Mouse (Mus musculus) neural tube, embryonic 13.5 days (tissue): Measurements from ENCODE around the gene Tbc1d30. TPM values are rescaled to one million over a fixed set of nuclear protein-coding genes. Genes with fewer than 3 reads are reported as not detected.

Experiments used
- ATAC-seq: fragments of 200-750 bp; cut with Nextera tagmentation; 2 replicates; pipeline ENCODE4 v1.8.0; 2017; ENCODE audit warnings: low read depth, mild to moderate bottlenecking, moderate TSS enrichment, moderate library complexity
- H3K27ac ChIP-seq: fragments of 300-500 bp; sonication (generic); replicated peaks from 2 replicates; pipeline ENCODE4 v1.5.1; 2015; ENCODE audit warnings: moderate library complexity, mild to moderate bottlenecking, inconsistent platforms
- H3K27me3 ChIP-seq: fragments of 300-500 bp; sonication (generic); 2 replicates; pipeline ENCODE4 v1.6.1; 2015; ENCODE audit warnings: mild to moderate bottlenecking, inconsistent platforms
- H3K36me3 ChIP-seq: fragments of 300-500 bp; sonication (generic); 2 replicates; pipeline ENCODE4 v1.6.1; 2015; ENCODE audit warnings: mild to moderate bottlenecking, inconsistent platforms
- H3K4me1 ChIP-seq: fragments of 300-500 bp; sonication (generic); replicated peaks from 2 replicates; pipeline ENCODE4 v1.6.1; 2015; ENCODE audit warnings: inconsistent platforms
- H3K4me2 ChIP-seq: fragments of 300-500 bp; sonication (generic); 2 replicates; pipeline ENCODE4 v1.6.1; 2015; ENCODE audit warnings: inconsistent platforms, mild to moderate bottlenecking, moderate library complexity
- H3K4me3 ChIP-seq: fragments of 300-500 bp; sonication (generic); 2 replicates; pipeline ENCODE4 v1.5.1; 2015; ENCODE audit warnings: mild to moderate bottlenecking, inconsistent platforms
- H3K9ac ChIP-seq: fragments of 300-500 bp; sonication (generic); 2 replicates; pipeline ENCODE4 v1.6.1; 2015; ENCODE audit warnings: moderate library complexity, mild to moderate bottlenecking, inconsistent platforms
- H3K9me3 ChIP-seq: fragments of 300-500 bp; sonication (generic); 2 replicates; pipeline ENCODE4 v1.6.1; 2016; ENCODE audit warnings: inconsistent platforms
- WGBS: fragments of 180-500 bp; shearing (Covaris S2); methylation state at CpG from one replicate; pipeline ENCODE4 v1.1.7; 2015; 5-methylcytosine and 5-hydroxymethylcytosine counted together
- polyA plus RNA-seq: library from polyadenylated mRNA; unstranded; fragments of >200 nt; fragmentation: Nextera tagmentation; extraction: Ambion mirVana; gene quantifications from 2 replicates; pipeline ENCODE4 v1.2.1, GENCODE M21; 2015

Gene Tbc1d30
- polyA plus RNA-seq, 1 experiment from 2014 or later: 14.3 TPM

- Histone ChIP-seq H3K4me3 (no peak overlapping the region), H3K4me1 (no peaks in the 10 kb centered on the region), H3K27me3 (peaks cover 7% of the 10 kb centered on the region; the same call in 1 of the 2 replicates), H3K36me3 (no peaks in the 10 kb centered on the region), H3K9ac (no peak overlapping the region), H3K4me2 (no peak overlapping the region), H3K9me3 (peaks cover 10% of the 10 kb centered on the region; the same call in 1 of the 2 replicates), H3K27ac (no peak overlapping the region)
- ATAC-seq: no peak
- 78% methylated on average over 15 of the region's 15 CpGs for WGBS
Observed at GRCm38 (mm10) chr10:121228422-121228953, 122.6 kb downstream of the Tbc1d30 start.

- Histone ChIP-seq H3K36me3 (no peaks in the 10 kb centered on the region), H3K27me3 (peaks cover 7% of the 10 kb centered on the region; the same call in 1 of the 2 replicates), H3K9ac (no peak overlapping the region), H3K4me1 (no peaks in the 10 kb centered on the region), H3K4me3 (no peak overlapping the region), H3K27ac (no peak overlapping the region), H3K4me2 (no peak overlapping the region), H3K9me3 (peaks cover 10% of the 10 kb centered on the region; the same call in 1 of the 2 replicates)
- no peak for ATAC-seq
- WGBS: 28% methylated on average over 16 of the region's 16 CpGs
Observed at GRCm38 (mm10) chr10:121227988-121228409, 123.1 kb downstream of the Tbc1d30 start.

- no peak overlapping the region for H3K9ac ChIP-seq
- peaks cover 7% of the 10 kb centered on the region; the same call in 1 of the 2 replicates for H3K27me3 ChIP-seq
- no peak overlapping the region for H3K4me2 ChIP-seq
- no peak for ATAC-seq
- 86% methylated on average over 5 of the region's 5 CpGs for WGBS
- H3K36me3 ChIP-seq: no peaks in the 10 kb centered on the region
- H3K4me3 ChIP-seq: no peak overlapping the region
- no peak overlapping the region for H3K27ac ChIP-seq
- no peaks in the 10 kb centered on the region for H3K4me1 ChIP-seq
- peaks cover 10% of the 10 kb centered on the region; the same call in 1 of the 2 replicates for H3K9me3 ChIP-seq
Observed at GRCm38 (mm10) chr10:121227403-121227802, 123.7 kb downstream of the Tbc1d30 start.

- no peak overlapping the region for H3K4me3 ChIP-seq
- no peak overlapping the region for H3K9ac ChIP-seq
- peaks cover 7% of the 10 kb centered on the region; the same call in 1 of the 2 replicates for H3K27me3 ChIP-seq
- H3K4me2 ChIP-seq: no peak overlapping the region
- H3K9me3 ChIP-seq: peaks cover 1% of the 10 kb centered on the region; the same call in 1 of the 2 replicates
- no peaks in the 10 kb centered on the region for H3K36me3 ChIP-seq
- no peak for ATAC-seq
- H3K4me1 ChIP-seq: no peaks in the 10 kb centered on the region
- WGBS: 77% methylated on average over 6 of the region's 6 CpGs
- no peak overlapping the region for H3K27ac ChIP-seq
Observed at GRCm38 (mm10) chr10:121225636-121226035, 125.4 kb downstream of the Tbc1d30 start.

GRCm38 (mm10) chr10:121222881-121223280, 128.2 kb downstream of the Tbc1d30 start:
- WGBS: 94% methylated on average over 4 of the region's 4 CpGs
- Histone ChIP-seq H3K27me3 (peaks cover 7% of the 10 kb centered on the region; the same call in 1 of the 2 replicates), H3K9me3 (peaks cover 6% of the 10 kb centered on the region; the same call in 1 of the 2 replicates), H3K9ac (no peak overlapping the region), H3K36me3 (no peaks in the 10 kb centered on the region), H3K27ac (no peak overlapping the region), H3K4me1 (no peaks in the 10 kb centered on the region), H3K4me3 (no peak overlapping the region), H3K4me2 (no peak overlapping the region)
- no peak for ATAC-seq

GRCm38 (mm10) chr10:121218616-121219015, 132.5 kb downstream of the Tbc1d30 start:
- H3K36me3 ChIP-seq: no peaks in the 10 kb centered on the region
- peaks cover 6% of the 10 kb centered on the region; the same call in 1 of the 2 replicates for H3K9me3 ChIP-seq
- H3K4me1 ChIP-seq: 0 out of 2 replicates have a peak, but pooled peaks cover 3% of the 10 kb centered on the region
- no peak overlapping the region for H3K27ac ChIP-seq
- ATAC-seq: no peak
- peaks cover 18% of the 10 kb centered on the region for H3K27me3 ChIP-seq
- no peak overlapping the region for H3K4me3 ChIP-seq
- H3K4me2 ChIP-seq: no peak overlapping the region
- H3K9ac ChIP-seq: no peak overlapping the region
- 87% methylated on average over 7 of the region's 7 CpGs for WGBS

DNA sequence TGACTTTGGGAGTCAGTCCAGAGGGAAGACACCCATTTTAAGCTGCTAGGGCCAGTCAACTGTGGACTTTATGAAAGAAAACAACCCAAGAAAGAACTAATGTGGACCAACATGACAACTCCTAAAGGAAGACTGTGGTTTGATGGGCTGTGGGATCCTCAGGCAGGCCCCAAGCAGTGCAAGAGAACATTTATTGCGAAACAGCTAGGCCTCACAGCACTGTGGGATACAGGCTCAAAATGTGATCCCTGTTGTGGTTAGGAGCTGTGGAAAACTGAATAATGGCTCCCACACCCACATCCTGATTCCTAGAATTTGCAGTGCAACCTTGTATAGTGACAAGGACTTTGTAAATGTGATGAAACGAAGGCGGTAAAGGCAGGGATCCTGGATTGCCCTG, 134.3 kb downstream of the Tbc1d30 start:
- H3K27ac ChIP-seq: no peak overlapping the region
- H3K9ac ChIP-seq: no peak overlapping the region
- no peak for ATAC-seq
- peaks cover 18% of the 10 kb centered on the region for H3K27me3 ChIP-seq
- WGBS: 92% methylated on average over 3 of the region's 3 CpGs
- H3K4me2 ChIP-seq: no peak overlapping the region
- no peak overlapping the region for H3K4me3 ChIP-seq
- H3K9me3 ChIP-seq: peaks cover 6% of the 10 kb centered on the region; the same call in 1 of the 2 replicates
- H3K36me3 ChIP-seq: no peaks in the 10 kb centered on the region
- 0 out of 2 replicates have a peak, but pooled peaks cover 3% of the 10 kb centered on the region for H3K4me1 ChIP-seq

Other genes with a start within 250 kb of the Tbc1d30 start
- 46.1 and 46.7 TPM in 2 replicates for gene Gns, start 13.8 kb upstream of the Tbc1d30 start, polyA plus RNA-seq
- gene Rassf3, start 125.1 kb upstream of the Tbc1d30 start, polyA plus RNA-seq: 6.2 and 8.0 TPM in 2 replicates
- 28.9 and 36.3 TPM in 2 replicates for gene Tbk1, start 235.5 kb upstream of the Tbc1d30 start, polyA plus RNA-seq